Mouse (Mus musculus) Patski (cell line): ENCODE measurements around the gene Erbb2. TPM values are rescaled to one million over a fixed set of nuclear protein-coding genes. Genes with fewer than 3 reads are reported as not detected.

Source experiments
- ATAC-seq: fragments of 100-300 bp; one replicate; pipeline ENCODE4 v1.8.0; 2021
- CTCF ChIA-PET: fragments of 350-600 bp; sonication (Branson Sonifier 250); formaldehyde crosslinking; loops from one replicate; lab custom pipeline; 2022; ENCODE audit warnings: inconsistent platforms; lab: Charles Lee
- POLR2A ChIA-PET: fragments of 350-600 bp; sonication (Branson Sonifier 250); formaldehyde crosslinking; loops from one replicate; lab custom pipeline; 2022; ENCODE audit warnings: antibody characterized with exemption, inconsistent platforms; lab: Charles Lee
- DNase-seq: peaks from one replicate; pipeline ENCODE4 v3.0.0-alpha.2; 2011; ENCODE audit warnings: low read depth, low spot score
- H3K27me3 ChIP-seq: fragments of 371-371 bp; one replicate; pipeline ENCODE4 v1.5.1; 2021
- CTCF ChIP-seq: fragments of 100-300 bp; IDR thresholded peaks from one replicate; pipeline ENCODE4 v1.5.1; 2021
- in situ Hi-C: fragments of 300-500 bp; cut with MboI; formaldehyde crosslinking; loops from 3 replicates; pipeline ENCODE4 v1.11.1; 2018; ENCODE audit warnings: low pct_unique_long_range_greater_than_20kb, mixed read lengths
- polyA plus RNA-seq: library from polyadenylated mRNA; unstranded; gene quantifications from one replicate; pipeline ENCODE4 v1.2.3, GENCODE M21; 2021

Gene Erbb2
- polyA plus RNA-seq, 1 experiment from 2014 or later: 33.4 TPM

DNA sequence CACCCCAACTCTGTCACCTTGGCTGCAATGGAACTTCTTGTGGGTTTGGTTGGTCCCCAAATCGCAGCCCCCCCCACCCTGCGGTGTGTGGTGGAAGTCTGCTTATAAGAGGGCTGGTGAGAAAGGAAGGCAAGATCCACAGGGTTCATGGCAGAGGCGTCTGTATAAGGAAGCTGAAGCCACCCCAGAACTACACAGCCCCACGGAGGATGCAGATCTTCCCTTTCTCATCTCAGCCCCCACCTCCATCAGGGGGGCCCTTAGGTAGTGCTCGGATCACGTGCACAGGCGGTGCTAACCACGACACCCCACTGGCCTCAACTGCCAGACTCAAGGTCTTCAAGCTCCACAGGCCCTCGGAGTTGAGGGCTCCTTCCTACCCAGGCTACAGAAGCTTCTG, 51.6 kb downstream of the Erbb2 start:
- DNase-seq (no peak), ATAC-seq (no peak)
- no peak for TF ChIP-seq CTCF
- CTCF ChIA-PET: interaction anchor here (0.8 kb wide), 1 partner anchor 10 kb away, joined by 3 read pairs; no protein-coding TSS in a partner anchor
- in situ Hi-C loops: loop anchor here (5.0 kb wide), 1 partner anchor 197 kb away; no protein-coding TSS in a partner anchor
- peaks cover 28% of the 10 kb centered on the region for H3K27me3 ChIP-seq
- POLR2A ChIA-PET: no interaction called here

- in situ Hi-C loops: loop anchor here (5.0 kb wide), 1 partner anchor 197 kb away; no protein-coding TSS in a partner anchor
- ChIA-PET POLR2A (no interaction called here), CTCF (no interaction called here)
- TF ChIP-seq CTCF: no peak
- ATAC-seq (no peak), DNase-seq (no peak)
- peaks cover 34% of the 10 kb centered on the region for H3K27me3 ChIP-seq
Measured at GRCm38 (mm10) chr11:98464516-98464915, 52.2 kb downstream of the Erbb2 start.

DNA sequence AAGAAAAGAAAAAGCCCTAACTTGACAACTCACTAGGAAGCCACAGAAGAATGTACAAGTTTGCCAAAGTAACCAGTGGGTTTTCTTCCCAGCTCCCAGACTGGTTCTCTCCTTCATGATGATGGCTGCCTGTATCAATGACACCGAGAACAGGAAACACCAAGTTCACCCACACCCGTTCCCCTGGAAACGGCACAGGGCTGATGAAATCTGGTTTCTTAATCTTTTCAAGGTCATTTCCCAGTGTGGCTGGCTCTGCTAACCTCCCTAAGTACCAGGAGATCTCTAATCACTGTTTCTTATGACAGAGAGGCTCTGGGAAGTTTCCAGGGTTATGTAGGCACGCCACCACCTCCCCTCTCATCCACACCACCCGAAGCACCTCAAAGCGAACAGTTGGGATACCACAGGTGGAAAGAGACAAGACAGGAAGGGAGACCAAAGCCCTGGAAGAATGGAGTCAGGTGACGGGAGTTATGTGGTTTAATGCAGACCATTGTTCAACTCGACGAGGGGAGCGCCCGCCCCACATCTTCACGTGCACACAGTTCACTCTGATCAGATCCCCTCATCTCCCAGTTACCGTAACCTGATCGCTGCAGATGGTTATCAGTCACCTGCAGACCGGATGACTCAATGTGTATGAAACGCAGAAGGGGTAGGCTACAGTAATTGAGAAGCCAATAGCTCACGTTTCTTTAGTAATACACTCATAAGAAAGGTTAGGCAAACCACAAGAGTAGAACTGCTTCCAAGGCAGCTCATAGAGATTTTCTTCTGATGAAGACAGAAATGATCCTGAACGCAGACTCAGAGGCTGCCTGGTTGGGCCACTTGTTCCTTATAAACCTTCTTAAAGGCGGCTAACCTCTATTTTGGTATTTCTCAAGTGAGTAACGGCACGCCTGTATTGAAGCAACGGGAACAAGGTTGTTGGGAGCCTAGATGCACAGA, 57.8 kb downstream of the Erbb2 start:
- ChIA-PET POLR2A (no interaction called here), CTCF (no interaction called here)
- no peak for TF ChIP-seq CTCF
- ATAC-seq (no peak), DNase-seq (no peak)
- H3K27me3 ChIP-seq: peaks cover 61% of the 10 kb centered on the region
- in situ Hi-C loops: no loop called here

GRCm38 (mm10) chr11:98470795-98471194, 58.5 kb downstream of the Erbb2 start:
- no peak for TF ChIP-seq CTCF
- H3K27me3 ChIP-seq: peaks cover 62% of the 10 kb centered on the region
- POLR2A ChIA-PET: no interaction called here
- CTCF ChIA-PET: no interaction called here
- ATAC-seq (no peak), DNase-seq (no peak)
- in situ Hi-C loops: no loop called here

GRCm38 (mm10) chr11:98472696-98473095, 60.4 kb downstream of the Erbb2 start:
- in situ Hi-C loops: no loop called here
- ATAC-seq: no peak

GRCm38 (mm10) chr11:98473916-98474479, 61.7 kb downstream of the Erbb2 start:
- no peak for ATAC-seq
- TF ChIP-seq CTCF: no peak

More at GRCm38 (mm10) chr11:98472696-98473095, 60.4 kb downstream of the Erbb2 start:
- ChIA-PET POLR2A (interaction anchor here (0.6 kb wide), 1 partner anchor 1422 kb away, joined by 4 read pairs; the partner anchor contains the start of gene Osbpl7), CTCF (no interaction called here)
- DNase-seq: no peak
- H3K27me3 ChIP-seq: peaks cover 68% of the 10 kb centered on the region
- TF ChIP-seq CTCF: no peak

DNA sequence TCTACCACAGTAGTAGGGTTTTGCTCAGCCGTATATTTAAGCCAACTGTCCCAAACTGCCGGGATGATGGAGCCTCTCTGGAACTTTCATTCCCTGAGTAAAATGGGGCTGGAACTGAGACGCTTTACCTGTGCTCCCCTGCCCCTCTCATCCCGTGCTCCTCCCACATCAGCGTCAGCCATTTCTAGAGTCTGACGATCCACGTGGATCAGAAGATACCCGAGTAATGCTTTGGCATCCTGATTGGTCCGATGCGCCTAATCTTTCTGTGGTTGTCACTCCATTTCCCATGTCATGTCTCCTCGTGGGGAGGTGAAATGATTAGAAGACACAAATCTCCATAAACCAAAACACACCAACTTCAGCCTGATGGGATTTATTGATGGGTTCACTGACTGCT, 62.7 kb downstream of the Erbb2 start:
- CTCF ChIA-PET: no interaction called here
- no peak for ATAC-seq

More at GRCm38 (mm10) chr11:98473916-98474479, 61.7 kb downstream of the Erbb2 start:
- CTCF ChIA-PET: interaction anchor here (0.9 kb wide), 1 partner anchor 10 kb away, joined by 3 read pairs; no protein-coding TSS in a partner anchor
- in situ Hi-C loops: no loop called here
- H3K27me3 ChIP-seq: peaks cover 70% of the 10 kb centered on the region
- DNase-seq: no peak
- POLR2A ChIA-PET: no interaction called here

DNA sequence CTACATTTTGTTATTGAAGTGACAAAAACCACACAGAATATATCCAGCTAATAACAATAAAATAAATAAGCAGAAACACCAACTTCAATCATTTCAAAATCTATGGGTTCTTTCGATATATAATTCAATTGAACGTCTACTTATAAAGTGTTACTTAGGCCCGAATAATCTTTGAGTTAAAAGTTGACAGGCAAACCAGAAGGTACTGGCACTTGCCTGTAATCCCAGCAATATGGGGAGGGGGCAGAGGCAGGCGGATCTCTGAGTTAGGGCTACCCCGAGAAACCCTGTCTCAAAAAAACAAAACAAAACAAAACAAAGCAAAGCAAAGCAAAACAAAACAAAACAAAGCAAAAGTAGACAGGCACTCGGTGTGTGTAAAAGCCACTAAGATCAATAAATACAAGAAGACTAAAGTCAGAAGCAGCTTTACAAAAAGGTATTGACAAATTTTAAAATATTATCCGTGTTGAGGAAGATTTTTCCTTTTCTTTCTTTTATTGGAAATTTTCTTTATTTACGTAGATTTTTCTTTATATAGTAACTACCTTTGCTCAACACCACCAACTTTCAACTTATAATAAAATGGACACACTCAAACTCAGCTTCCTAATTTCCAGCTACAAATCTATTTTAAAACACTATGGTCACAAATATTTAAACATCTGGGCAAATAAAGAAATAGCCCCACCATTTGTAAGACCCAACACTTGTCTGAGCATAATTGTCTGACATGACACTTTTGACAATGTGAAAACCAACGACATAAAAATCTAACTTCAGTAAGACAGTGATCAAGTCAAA, 63.6 kb downstream of the Erbb2 start:
- POLR2A ChIA-PET: interaction anchor here (0.7 kb wide), 1 partner anchor 228 kb away, joined by 3 read pairs; no protein-coding TSS in a partner anchor
- no peak for ATAC-seq

More for the DNA sequence above, 62.7 kb downstream of the Erbb2 start:
- no peak for TF ChIP-seq CTCF
- peaks cover 67% of the 10 kb centered on the region for H3K27me3 ChIP-seq
- no peak for DNase-seq
- POLR2A ChIA-PET: no interaction called here
- in situ Hi-C loops: no loop called here

DNA sequence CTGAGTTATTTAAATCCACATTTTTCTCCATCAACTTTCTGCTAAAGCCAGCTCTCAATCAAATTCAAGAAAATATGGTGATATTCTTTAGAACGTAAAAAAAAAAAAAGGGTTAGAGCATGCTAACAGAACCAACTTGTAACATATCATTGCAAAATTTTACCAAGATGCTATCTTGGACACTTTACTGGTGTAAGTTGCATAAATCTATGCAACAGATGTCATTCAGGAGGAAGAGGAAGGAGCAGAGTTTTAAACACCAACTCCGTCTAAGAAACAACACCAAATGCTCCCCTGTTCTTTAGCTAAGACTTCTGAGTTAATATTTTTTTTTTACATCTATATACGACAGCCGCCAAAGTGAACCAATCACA, 64.2 kb downstream of the Erbb2 start:
- in situ Hi-C loops: no loop called here
- no peak for TF ChIP-seq CTCF
- ATAC-seq (no peak), DNase-seq (no peak)
- H3K27me3 ChIP-seq: peaks cover 71% of the 10 kb centered on the region
- ChIA-PET CTCF (no interaction called here), POLR2A (interaction anchor here (0.7 kb wide), 1 partner anchor 229 kb away, joined by 3 read pairs; no protein-coding TSS in a partner anchor)

More for the DNA sequence above, 63.6 kb downstream of the Erbb2 start:
- TF ChIP-seq CTCF: no peak
- CTCF ChIA-PET: no interaction called here
- H3K27me3 ChIP-seq: peaks cover 67% of the 10 kb centered on the region
- in situ Hi-C loops: no loop called here
- DNase-seq: no peak

GRCm38 (mm10) chr11:98477011-98477701, 64.9 kb downstream of the Erbb2 start:
- no peak for ATAC-seq
- TF ChIP-seq CTCF: no peak
- peaks cover 73% of the 10 kb centered on the region for H3K27me3 ChIP-seq
- CTCF ChIA-PET: no interaction called here
- in situ Hi-C loops: no loop called here
- POLR2A ChIA-PET: no interaction called here
- DNase-seq: no peak
